Mouse (Mus musculus): ENCODE data around the gene Dpp3. TPM values are rescaled to one million over a fixed set of nuclear protein-coding genes. Genes with fewer than 3 reads are reported as not detected.
A peak's percentile ranks its signal among the peaks of the same experiment; 100 is the strongest.
"Not testable (repeated sequence)": the region's sequence is repeated elsewhere in the genome, so short reads cannot be mapped to it uniquely, and the experiment has no call there.

The Dpp3 gene
- polyA plus RNA-seq, 1 experiment = 62.7 TPM

DNA sequence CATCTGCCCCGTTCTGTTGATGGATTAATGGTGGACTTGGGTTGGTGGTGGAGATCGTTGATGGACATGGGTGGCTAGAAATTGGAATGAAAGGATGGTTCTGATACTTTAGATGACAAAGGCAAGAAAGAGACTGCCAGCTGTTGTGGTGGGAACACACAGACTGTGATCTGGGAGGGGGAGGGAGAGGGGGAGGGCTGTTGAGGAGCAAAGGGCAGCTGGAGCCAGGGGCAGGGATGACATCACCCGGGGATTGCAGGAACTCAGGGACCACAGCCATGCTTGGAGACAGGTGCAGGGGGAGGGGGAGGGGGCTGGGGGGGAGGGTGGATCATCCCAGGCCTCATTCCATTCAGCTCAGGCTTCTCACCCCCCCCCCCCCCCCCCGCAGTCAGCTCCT, 51.8 kb downstream of the Dpp3 start:
- Histone ChIP-seq H3K4me3 (ENCODE audit: insufficient read depth, low read length) (no peak overlapping the region), H3K4me1 (ENCODE audit: control insufficient read depth, insufficient read depth, low read length) (peaks cover 11% of the 10 kb centered on the region), H3K27ac (ENCODE audit: insufficient read depth, low read depth, low read length) (no peak overlapping the region)
- TF ChIP-seq POLR2A (IDR thresholded peaks at IDR 0.05; ENCODE audit: borderline replicate concordance, low read depth, low read length) = no peak
- no peak for TF ChIP-seq CTCF (IDR thresholded peaks at IDR 0.05; ENCODE audit: low read depth, low read length)

- H3K4me1 ChIP-seq (ENCODE audit: control insufficient read depth, insufficient read depth, low read length); H3K4me3 ChIP-seq (ENCODE audit: insufficient read depth, low read length); H3K27ac ChIP-seq (ENCODE audit: insufficient read depth, low read depth, low read length): not testable (repeated sequence)
Observed at GRCm38 (mm10) chr19:4874613-4875012, 53.5 kb downstream of the Dpp3 start.

- TF ChIP-seq POLR2A (IDR thresholded peaks at IDR 0.05; ENCODE audit: borderline replicate concordance, low read depth, low read length) (no peak), CTCF (IDR thresholded peaks at IDR 0.05; ENCODE audit: low read depth, low read length) (no peak)
- Histone ChIP-seq H3K4me1 (ENCODE audit: control insufficient read depth, insufficient read depth, low read length) (peaks cover 2% of the 10 kb centered on the region; the same call in 1 of the 2 replicates), H3K4me3 (ENCODE audit: insufficient read depth, low read length) (peak overlapping the region; percentile 3; the same call in 1 of the 2 replicates), H3K27ac (ENCODE audit: insufficient read depth, low read depth, low read length) (no peak overlapping the region)
Observed at GRCm38 (mm10) chr19:4865147-4865546, 62.9 kb downstream of the Dpp3 start.

- H3K4me1 ChIP-seq (ENCODE audit: control insufficient read depth, insufficient read depth, low read length) = peaks cover 5% of the 10 kb centered on the region; the same call in 1 of the 2 replicates
- no peak for TF ChIP-seq POLR2A (IDR thresholded peaks at IDR 0.05; ENCODE audit: borderline replicate concordance, low read depth, low read length)
- TF ChIP-seq CTCF (IDR thresholded peaks at IDR 0.05; ENCODE audit: low read depth, low read length) = no peak
- H3K4me3 ChIP-seq (ENCODE audit: insufficient read depth, low read length) = no peak overlapping the region
- H3K27ac ChIP-seq (ENCODE audit: insufficient read depth, low read depth, low read length) = no peak overlapping the region
Observed at GRCm38 (mm10) chr19:4863048-4863447, 65.0 kb downstream of the Dpp3 start.

- Histone ChIP-seq H3K27ac (ENCODE audit: insufficient read depth, low read depth, low read length) (no peak overlapping the region), H3K4me3 (ENCODE audit: insufficient read depth, low read length) (no peak overlapping the region), H3K4me1 (ENCODE audit: control insufficient read depth, insufficient read depth, low read length) (peaks cover 16% of the 10 kb centered on the region)
- TF ChIP-seq POLR2A (IDR thresholded peaks at IDR 0.05; ENCODE audit: borderline replicate concordance, low read depth, low read length) (no peak), CTCF (IDR thresholded peaks at IDR 0.05; ENCODE audit: low read depth, low read length) (no peak)
Observed at GRCm38 (mm10) chr19:4859081-4859480, 69.0 kb downstream of the Dpp3 start.

Other genes with a start within 250 kb of the Dpp3 start
- not detected in 2 replicates for gene Gm960, start 229.6 kb downstream of the Dpp3 start, polyA plus RNA-seq (2012; ENCODE audit: insufficient read depth, insufficient read length, missing spikeins)
- not detected in 2 replicates for gene Sptbn2, start 217.1 kb downstream of the Dpp3 start, polyA plus RNA-seq (2012; ENCODE audit: insufficient read depth, insufficient read length, missing spikeins)
- gene Rbm4b, start 171.8 kb downstream of the Dpp3 start, polyA plus RNA-seq (2012; ENCODE audit: insufficient read depth, insufficient read length, missing spikeins) = 6.2 and 7.7 TPM in 2 replicates
- 18.5 and 18.6 TPM in 2 replicates for gene Rbm4, start 134.4 kb downstream of the Dpp3 start, polyA plus RNA-seq (2012; ENCODE audit: insufficient read depth, insufficient read length, missing spikeins)
- gene Gm21992, start 116.7 kb downstream of the Dpp3 start, polyA plus RNA-seq (2012; ENCODE audit: insufficient read depth, insufficient read length, missing spikeins) = 9.0 and 22.6 TPM in 2 replicates
- 21.0 and 22.9 TPM in 2 replicates for gene Rbm14, start 116.7 kb downstream of the Dpp3 start, polyA plus RNA-seq (2012; ENCODE audit: insufficient read depth, insufficient read length, missing spikeins)
- gene Ccs, start 89.0 kb downstream of the Dpp3 start, polyA plus RNA-seq (2012; ENCODE audit: insufficient read depth, insufficient read length, missing spikeins) = 42.5 and 42.8 TPM in 2 replicates
- gene Ccdc87, start 88.9 kb downstream of the Dpp3 start, polyA plus RNA-seq (2012; ENCODE audit: insufficient read depth, insufficient read length, missing spikeins) = not detected in 2 replicates
- gene Ctsf, start 73.2 kb downstream of the Dpp3 start, polyA plus RNA-seq (2012; ENCODE audit: insufficient read depth, insufficient read length, missing spikeins) = 23.6 and 29.5 TPM in 2 replicates
- gene Actn3, start 50.4 kb downstream of the Dpp3 start, polyA plus RNA-seq (2012; ENCODE audit: insufficient read depth, insufficient read length, missing spikeins) = 0.56 TPM in 1 of 2 replicates, not detected in the other
- 12.0 and 14.2 TPM in 2 replicates for gene Zdhhc24, start 49.6 kb downstream of the Dpp3 start, polyA plus RNA-seq (2012; ENCODE audit: insufficient read depth, insufficient read length, missing spikeins)
- gene Bbs1, start 21.7 kb downstream of the Dpp3 start, polyA plus RNA-seq (2012; ENCODE audit: insufficient read depth, insufficient read length, missing spikeins) = 2.0 and 3.0 TPM in 2 replicates
- gene Peli3, start 14.8 kb upstream of the Dpp3 start, polyA plus RNA-seq (2012; ENCODE audit: insufficient read depth, insufficient read length, missing spikeins) = 4.6 and 5.4 TPM in 2 replicates
- gene Mrpl11, start 33.9 kb upstream of the Dpp3 start, polyA plus RNA-seq (2012; ENCODE audit: insufficient read depth, insufficient read length, missing spikeins) = 45.6 and 53.2 TPM in 2 replicates
- 1.3 and 1.6 TPM in 2 replicates for gene Npas4, start 62.0 kb upstream of the Dpp3 start, polyA plus RNA-seq (2012; ENCODE audit: insufficient read depth, insufficient read length, missing spikeins)
- gene Slc29a2, start 95.6 kb upstream of the Dpp3 start, polyA plus RNA-seq (2012; ENCODE audit: insufficient read depth, insufficient read length, missing spikeins) = 0.91 and 1.2 TPM in 2 replicates
- gene B4gat1, start 110.5 kb upstream of the Dpp3 start, polyA plus RNA-seq (2012; ENCODE audit: insufficient read depth, insufficient read length, missing spikeins) = 23.3 and 30.4 TPM in 2 replicates
- 1.6 and 2.2 TPM in 2 replicates for gene AC124502.3, start 110.6 kb upstream of the Dpp3 start, polyA plus RNA-seq (2012; ENCODE audit: insufficient read depth, insufficient read length, missing spikeins)
- gene Brms1, start 113.1 kb upstream of the Dpp3 start, polyA plus RNA-seq (2012; ENCODE audit: insufficient read depth, insufficient read length, missing spikeins) = 58.2 and 63.1 TPM in 2 replicates
- gene Rin1, start 122.2 kb upstream of the Dpp3 start, polyA plus RNA-seq (2012; ENCODE audit: insufficient read depth, insufficient read length, missing spikeins) = 1.0 and 1.7 TPM in 2 replicates
- gene Cd248, start 139.8 kb upstream of the Dpp3 start, polyA plus RNA-seq (2012; ENCODE audit: insufficient read depth, insufficient read length, missing spikeins) = 0.31 and 0.35 TPM in 2 replicates
- gene Tmem151a, start 157.2 kb upstream of the Dpp3 start, polyA plus RNA-seq (2012; ENCODE audit: insufficient read depth, insufficient read length, missing spikeins) = not detected in 2 replicates
- 33.2 and 34.1 TPM in 2 replicates for gene Yif1a, start 160.3 kb upstream of the Dpp3 start, polyA plus RNA-seq (2012; ENCODE audit: insufficient read depth, insufficient read length, missing spikeins)
- not detected in 2 replicates for gene Cnih2, start 170.2 kb upstream of the Dpp3 start, polyA plus RNA-seq (2012; ENCODE audit: insufficient read depth, insufficient read length, missing spikeins)
- 120 and 142 TPM in 2 replicates for gene Rab1b, start 178.8 kb upstream of the Dpp3 start, polyA plus RNA-seq (2012; ENCODE audit: insufficient read depth, insufficient read length, missing spikeins)
- 13.8 and 14.8 TPM in 2 replicates for gene Klc2, start 190.3 kb upstream of the Dpp3 start, polyA plus RNA-seq (2012; ENCODE audit: insufficient read depth, insufficient read length, missing spikeins)

Measured in bone marrow macrophage, adult 2 months (primary cell).